Mouse (Mus musculus) gastrocnemius, postnatal 36 days (tissue): ENCODE results near the gene Bbs2. TPM values are rescaled to one million over a fixed set of nuclear protein-coding genes. Genes with fewer than 3 reads are reported as not detected.
"Not testable (repeated sequence)": the region's sequence is repeated elsewhere in the genome, so short reads cannot be mapped to it uniquely, and the experiment has no call there.

Source experiments
- DNase-seq, 2 experiments: peaks; one replicate each; pipeline ENCODE4 v3.0.0; 2022
- intact Hi-C: fragments of 180-260 bp; cut with DNase I; formaldehyde crosslinking; loops from one replicate; pipeline ENCODE4 v1.15.1; 2025
- total RNA-seq, 2 experiments: library from RNA; stranded (reverse); gene quantifications; 2 replicates each; pipeline ENCODE4 v1.2.3; 2021

Gene Bbs2
- total RNA-seq, 2 experiments from 2014 or later, result 2.3 to 3.0 TPM

DNA sequence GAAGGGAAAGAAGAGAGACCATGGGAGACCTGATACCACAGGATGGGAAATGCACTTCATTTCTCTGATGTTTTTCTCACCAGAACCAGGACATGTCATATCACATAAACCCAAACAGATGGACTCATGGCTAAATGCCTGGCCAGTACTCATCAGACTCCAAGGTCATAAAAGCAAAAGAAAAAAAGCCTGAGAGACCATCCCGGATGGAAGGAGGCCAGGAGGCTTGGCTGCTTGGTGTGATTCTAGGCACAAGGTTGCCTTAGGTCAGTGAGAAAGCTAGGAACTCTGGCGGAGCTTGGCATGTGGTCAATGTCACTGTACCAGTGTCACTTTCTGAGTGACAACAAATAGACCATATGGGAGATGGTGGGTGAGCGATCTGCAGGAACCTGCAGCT is 9.1 kb upstream of the Bbs2 start:
- intact Hi-C loops, result loop anchor here (5.0 kb wide), 1 partner anchor 44 kb away; the partner anchor contains the start of gene Mt3
- DNase-seq, result peak; percentile 18 to 24

DNA sequence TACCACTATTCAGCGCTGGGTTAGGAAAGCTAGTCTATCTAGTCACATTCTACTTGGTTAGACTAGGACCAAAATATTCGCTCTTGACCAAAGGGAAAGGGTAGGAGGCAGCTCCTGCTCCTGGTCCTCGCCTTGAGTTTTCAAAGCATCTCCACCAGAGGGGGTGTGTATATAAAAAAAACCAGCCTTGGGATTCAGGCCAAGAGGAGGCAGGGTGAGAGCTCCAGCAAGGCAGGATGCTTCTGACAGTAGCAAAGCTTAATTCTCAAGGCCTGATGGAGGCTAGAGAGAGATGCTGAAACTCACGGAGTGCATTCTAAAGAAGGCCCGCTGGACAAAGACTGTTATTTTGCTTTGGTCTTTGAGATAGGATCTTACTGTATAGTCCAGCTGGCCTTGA is 5.4 kb upstream of the Bbs2 start:
- no peak for DNase-seq
- intact Hi-C loops, result no loop called here

DNA sequence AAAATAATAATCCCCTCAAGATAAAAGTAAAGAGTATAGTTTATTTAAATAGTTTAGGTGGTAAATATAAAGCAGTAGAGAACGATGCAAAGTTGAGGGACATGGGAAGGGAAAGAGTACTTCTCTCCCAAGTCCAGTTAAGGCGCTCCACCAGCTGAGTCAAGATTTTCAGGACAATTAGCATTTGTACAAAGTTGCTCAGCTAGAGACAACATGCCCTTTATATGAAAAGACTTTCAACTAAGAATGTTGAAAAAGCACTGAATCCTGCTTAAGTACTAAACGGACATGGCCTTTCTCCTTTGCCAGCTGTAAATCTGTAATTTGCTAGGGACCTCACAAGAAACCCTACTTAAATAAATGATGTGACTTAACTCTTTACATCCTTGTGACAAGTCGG is 268 bp upstream of the Bbs2 start:
- no peak for DNase-seq
- intact Hi-C loops, result loop anchor here (5.0 kb wide), 1 partner anchor 103 kb away; no protein-coding TSS in a partner anchor

DNA sequence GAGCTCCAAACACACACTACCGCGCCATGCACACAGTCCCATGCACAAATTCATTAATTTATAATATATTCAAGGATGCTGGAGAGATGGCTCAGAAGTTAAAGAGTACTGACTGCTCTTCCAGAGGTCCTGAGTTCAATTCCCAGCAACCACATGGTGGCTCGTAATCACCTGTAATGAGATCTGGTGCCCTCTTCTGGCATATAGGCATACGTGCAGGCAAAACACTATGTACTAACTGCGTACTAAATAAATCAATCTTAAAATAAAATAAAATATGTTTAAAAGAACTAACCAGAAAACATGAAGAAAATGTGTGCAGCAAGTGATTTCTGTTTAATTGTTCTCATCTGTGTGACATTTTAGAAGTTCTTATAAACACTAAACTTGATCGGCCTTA is 4.4 kb downstream of the Bbs2 start:
- intact Hi-C loops, result no loop called here
- DNase-seq, result no peak

DNA sequence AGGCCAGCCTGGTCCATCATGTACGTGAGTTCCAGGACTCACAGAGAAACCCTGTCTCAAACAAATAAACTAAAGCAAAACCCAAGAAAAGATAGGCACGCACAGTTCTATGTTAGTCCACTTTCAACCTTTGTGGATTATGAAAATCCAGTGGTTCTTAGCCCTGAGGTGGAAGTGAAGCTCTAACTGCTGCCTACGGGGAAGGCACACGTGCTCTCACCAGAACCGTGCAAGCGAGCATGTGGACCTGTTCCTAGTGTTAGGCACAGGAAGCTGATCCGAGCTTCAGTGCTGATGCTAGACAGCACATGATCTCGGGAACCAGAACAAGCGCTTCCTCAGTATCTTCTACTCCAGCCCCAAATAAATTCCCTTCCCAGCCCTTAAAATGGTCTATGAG is 5.9 kb downstream of the Bbs2 start:
- intact Hi-C loops, result no loop called here
- no peak for DNase-seq

DNA sequence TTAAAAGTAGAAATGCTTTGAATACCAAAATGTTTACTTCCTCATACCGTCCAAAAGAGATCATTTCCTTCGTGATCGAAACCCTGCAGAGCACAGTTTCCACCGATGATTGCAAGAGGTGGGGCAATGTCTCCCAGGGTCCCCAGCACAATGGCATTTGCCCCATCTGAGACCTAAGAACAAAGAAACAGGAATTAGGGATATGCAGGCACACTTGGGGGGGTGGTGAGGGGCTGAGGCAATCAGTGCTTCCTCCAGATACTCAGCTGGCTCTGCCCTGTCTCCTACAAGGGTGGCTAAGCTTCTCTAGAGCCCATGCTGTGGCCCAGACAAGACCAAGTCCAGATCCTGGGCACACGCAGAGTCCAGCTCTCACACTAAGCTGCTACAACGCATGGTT is 9.0 kb downstream of the Bbs2 start:
- DNase-seq, result no peak

DNA sequence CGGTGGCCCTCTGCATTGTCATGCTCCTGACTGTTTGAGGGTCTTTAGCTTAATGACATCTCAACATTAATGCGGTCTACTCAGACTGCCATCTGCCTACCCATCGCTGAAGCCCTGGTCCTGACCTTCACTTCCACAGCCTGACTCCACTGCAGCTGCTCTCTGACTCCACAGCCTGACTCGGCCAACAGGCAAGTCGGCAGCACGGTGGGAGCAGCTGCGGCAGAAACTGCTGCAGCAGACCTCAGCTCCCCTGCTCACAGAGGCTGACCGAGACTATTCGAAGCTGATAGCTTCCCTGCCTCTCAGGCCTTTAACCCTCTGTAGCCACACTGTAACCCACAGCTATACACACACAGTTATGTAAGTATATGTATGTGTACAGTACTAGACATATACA is 10.8 kb downstream of the Bbs2 start:
- DNase-seq, result no peak
- intact Hi-C loops, result no loop called here

More for the DNA sequence above, 9.0 kb downstream of the Bbs2 start:
- intact Hi-C loops, result no loop called here

DNA sequence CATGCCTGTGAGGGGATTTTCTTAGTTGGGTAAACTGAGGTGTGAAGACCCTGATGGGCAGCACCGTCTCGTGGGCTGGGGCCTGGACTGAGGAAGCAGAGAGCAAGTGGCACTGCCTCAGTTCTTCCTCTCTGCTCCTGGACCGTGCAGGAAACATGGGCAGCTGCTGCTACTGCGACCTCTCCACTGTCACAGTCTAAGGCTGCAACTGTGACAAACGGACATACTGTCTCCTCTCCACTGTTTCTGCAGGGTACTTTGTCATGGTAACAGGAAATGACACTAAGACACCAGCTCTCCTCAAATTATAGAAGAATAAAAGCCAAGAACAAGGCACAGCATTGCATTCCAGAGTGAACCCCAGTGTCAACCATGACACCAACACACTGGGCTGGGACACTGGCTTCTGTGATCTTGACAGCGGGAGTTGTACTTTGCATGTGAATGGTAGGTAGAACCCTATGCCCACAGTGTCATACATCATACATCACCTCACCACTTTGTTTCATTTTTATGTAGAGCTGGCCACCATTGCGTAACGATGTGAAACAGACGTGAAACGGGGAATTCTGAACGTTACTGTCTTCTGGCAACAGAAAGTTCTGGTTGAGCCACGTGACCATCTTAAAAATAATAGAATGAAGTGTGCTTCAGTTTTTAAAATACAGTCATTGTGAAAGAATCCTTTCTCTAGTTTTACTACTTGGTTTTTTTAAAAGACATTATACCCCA is 22.1 kb downstream of the Bbs2 start:
- intact Hi-C loops, result no loop called here
- DNase-seq, result no peak

DNA sequence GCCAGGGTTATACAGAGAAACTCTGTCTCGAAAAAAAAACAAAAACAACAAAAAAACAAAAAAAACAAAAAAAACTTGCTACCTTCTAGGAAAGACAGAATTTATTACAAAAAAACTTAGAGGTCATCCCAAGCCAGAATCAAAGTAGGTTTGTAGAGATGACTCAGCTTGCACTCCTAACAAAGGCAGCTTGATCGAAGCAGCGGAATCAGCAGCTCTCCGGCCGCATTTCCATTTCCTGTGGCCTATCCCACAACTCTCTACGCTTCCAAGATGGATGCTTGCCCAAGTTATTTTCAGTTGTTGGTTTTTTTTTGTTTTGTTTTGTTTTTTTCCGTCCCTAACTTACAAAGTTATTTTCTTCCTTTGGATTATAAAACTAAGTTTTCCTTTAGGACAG is 29.9 kb downstream of the Bbs2 start:
- DNase-seq, result no peak
- intact Hi-C loops, result no loop called here

DNA sequence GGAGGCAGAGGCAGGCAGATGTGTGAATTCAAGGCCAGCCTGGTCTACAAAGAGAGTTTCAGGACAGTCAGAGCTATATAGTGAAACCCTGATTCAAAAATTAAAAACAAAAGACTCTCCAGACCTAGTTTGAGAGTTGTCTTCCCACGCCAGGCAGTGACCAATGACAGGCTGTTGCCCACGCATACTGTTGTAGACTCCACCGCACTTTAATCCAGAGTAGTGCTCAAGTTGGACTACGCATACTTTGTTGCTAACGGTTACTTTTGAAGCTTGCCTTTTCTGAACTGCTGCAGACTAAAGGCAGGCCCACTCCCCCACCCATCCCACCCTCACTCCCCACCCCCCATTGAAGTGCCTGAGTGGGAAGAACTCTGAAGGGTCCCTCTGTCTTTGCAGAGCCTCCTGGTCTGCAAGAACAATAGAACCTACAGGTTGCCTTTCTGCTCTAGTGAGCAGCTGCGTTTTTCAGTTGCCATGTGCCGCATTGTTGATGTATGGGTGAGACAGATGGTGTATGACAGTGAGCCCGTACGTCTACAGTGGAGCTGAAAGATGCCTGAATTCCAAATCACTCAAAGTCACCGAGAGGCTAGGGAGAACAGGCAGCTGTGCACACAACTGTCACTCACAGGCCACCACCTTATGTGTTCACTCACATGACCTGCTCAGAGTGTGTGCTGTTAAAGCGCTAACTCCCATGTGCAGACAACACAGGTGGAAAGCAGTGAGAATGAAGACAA is 32.4 kb downstream of the Bbs2 start:
- intact Hi-C loops, result no loop called here

DNA sequence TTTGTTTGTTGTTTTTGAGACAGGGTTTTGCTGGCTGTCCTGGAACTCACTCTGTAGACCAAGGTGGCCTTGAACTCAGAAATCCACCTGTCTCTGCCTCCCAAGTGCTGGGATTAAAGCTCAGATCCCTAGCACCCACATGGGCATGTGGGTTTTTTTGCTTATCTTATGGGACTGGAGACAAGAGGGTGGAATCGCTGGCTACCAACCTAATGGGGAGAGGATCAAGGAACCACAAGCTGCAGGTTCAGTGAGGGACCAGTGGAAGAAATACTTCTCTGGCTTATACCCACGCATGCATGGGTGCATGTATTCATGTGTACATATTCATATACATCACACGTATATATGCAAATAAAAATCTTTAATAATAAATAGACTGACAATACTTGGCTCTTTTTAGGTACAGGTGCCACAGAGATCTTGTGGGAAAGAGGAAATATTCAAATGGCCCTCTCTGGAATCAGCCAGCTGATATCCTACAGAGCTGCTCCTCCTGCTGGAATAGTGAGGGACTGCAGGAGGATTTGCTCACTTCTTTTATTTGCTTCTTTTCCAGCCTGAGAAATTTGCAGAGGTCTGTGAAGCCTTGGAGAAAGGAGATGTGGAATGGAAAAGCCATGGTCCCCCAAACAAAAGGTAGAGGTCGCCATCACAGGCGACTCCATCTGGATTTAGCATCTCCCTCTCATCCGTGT is 41.4 kb downstream of the Bbs2 start:
- peak in 1 of 2 experiments; percentile 18 for DNase-seq
- intact Hi-C loops, result loop anchor here (5.0 kb wide), 1 partner anchor 465 kb away; no protein-coding TSS in a partner anchor

More for the DNA sequence above, 32.4 kb downstream of the Bbs2 start:
- no peak for DNase-seq

DNA sequence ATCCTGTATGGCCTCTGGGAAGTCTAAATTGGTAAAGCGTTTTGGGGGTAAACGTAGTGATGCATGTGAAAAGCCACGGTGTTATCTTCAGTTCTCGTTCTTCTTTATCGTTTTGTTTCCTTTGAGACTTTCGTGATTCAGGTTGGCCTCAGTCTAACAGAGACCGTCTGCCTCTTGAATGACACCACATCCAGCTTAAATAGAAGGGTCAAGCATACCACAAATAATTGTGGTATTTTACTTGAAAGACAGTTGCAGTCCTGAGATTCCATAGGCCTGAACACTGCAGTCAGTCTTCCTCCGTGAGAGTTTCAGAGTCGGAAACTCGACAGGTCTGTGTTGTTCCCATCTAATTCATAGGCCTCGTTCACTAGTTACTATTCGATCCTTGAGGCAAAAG is 46.0 kb downstream of the Bbs2 start:
- intact Hi-C loops, result no loop called here
- no peak for DNase-seq

DNA sequence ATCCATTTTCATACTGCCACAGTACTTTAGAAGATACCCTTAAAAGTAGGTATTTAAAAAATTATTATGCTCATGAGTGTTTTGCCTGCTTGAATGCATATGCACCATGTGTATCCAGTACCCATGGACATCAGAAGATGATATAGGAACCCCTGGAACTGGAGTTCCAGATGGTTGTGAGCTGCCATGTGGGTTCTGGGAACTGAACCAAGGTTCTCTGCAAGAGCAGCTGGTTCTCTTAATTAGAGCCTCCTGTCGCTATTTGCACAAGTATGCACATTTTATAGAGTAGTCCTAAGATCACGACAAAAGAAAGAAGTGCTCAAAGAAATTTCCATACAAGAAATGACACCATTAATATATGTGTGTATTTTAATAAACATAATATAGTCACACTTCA is 50.9 kb downstream of the Bbs2 start:
- intact Hi-C loops, result no loop called here
- DNase-seq, result no peak

DNA sequence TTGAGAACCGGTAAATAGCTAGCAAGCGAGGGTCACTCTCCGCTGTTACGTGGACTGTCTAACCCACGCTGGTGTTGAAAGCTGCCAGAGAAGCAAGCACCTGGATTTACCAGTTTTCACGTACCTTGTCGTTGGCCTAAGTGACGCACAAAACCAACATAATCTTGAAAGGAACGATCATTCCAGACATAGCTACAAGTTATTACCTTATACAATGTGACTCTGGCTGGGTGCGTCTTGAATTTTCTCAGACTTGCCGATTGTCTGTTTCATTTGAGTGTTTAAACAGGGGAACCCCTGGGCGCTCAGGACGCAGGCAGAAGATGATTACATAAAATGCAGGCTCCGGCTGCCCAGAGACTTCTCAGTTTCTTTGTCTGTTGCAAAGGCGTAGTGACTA is 60.9 kb downstream of the Bbs2 start:
- intact Hi-C loops, result no loop called here
- DNase-seq, result no peak

DNA sequence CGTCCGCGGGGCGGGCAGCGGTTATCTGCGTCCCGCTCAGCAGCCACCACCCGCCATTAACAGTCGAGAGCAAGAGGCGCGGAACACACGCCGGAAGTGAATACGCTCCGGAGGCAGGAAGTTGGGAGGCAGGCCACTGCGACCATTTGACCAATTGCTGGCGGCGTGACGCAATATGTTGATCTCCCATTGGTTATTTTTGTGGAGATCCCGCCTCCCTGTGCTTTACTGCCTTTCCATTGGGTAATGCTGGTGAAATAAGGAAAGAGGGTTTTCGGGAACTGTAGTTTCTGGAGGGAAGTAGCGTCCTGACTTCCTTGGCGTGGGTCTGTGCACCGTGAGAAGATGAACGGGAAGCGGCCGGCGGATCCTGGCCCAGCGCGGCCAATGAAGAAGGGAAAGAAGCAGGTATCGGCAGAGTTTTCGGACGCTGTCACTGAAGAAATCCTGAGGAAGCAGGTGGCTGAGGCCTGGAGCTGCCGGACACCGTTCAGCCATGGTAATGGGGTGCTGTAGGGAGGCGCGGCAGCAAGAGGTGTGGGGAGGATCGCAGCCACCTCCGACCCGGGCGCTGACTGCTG is 61.7 kb downstream of the Bbs2 start, which contains the start of the genes Nudt21 and Ogfod1:
TSS of gene Nudt21 (minus strand) at position 88 of the 581 bp plus-strand sequence.
TSS of gene Ogfod1 (plus strand) at position 255 of the 581 bp plus-strand sequence.
- DNase-seq, result peak; percentile 85 to 90
- intact Hi-C loops, result no loop called here

DNA sequence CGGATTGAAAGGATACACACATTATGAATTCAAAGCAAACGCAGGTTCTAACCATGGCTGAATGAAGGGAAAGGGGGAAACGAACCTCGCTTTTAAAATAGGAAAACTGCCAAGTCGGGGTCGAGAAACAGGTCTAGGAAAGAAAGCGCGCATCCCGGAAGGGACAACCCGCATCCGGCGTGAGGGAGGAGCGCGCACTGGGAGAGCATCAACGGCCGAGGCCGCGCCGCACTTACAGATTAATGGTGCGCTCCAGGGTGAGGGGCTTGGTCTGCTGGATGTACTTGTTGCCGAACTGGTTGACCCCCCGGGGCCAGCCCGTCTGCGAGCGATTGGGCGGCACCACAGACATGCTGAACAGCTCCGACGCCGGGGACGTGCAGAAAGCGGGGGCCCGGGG is 62.2 kb downstream of the Bbs2 start:
- DNase-seq, result peak; percentile 26 to 40
- intact Hi-C loops, result not testable (repeated sequence)

DNA sequence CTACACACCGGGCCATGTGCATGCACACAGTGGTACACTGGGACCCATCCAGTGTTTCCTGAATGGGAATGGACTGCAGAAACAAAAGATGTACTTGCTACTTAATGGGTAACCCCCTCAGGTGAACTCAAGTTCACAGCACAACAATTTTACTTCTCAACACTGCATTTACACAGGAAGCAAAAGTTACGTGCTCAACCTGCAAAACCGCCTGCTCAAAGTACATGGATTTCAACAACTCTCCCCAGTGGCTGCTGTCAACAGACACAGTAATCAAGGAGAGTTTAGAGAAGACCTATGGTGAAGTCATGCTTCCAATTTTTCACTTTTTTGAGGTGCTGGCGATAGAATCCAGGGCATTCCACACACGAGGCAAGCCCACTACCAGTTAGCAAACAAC is 63.5 kb downstream of the Bbs2 start:
- intact Hi-C loops, result no loop called here
- DNase-seq, result no peak

DNA sequence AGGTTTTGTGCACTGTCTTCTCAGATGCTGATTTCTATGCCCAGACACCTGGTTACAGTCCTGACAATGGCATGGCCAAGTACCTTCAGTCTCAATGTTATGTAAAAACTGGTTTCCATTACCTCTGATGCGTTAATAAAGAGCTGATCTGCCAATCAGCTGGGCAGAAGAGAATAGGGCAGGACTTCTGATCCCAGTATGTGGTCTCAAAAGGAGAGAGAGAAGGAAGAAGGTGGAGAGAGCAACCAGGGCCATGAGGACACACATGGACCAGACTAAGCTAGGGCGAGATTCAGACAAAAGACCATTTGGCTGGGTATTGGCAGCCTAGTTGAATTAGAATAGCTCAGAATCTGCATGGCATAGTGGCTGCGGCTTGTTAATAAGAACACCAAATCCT is 65.1 kb downstream of the Bbs2 start:
- intact Hi-C loops, result no loop called here

DNA sequence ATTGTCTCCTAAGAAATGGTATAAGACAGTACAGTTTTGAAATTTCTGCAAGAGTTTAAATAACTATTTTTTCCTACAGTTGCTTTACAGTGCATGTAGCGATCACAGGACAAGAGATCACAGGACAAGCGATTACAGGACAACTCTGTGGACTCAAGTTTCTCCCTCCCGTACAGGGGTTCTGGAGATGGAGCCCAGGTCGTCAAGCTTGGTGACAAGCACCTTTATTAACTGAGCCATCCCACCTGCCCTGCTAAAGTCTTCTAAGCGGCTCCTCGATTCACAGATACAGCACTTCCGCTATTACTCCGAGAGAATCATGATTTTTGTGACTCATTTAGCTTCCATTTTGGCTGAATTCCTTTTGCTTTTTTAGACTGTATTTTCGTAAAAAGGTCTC is 69.0 kb downstream of the Bbs2 start:
- DNase-seq, result no peak

More for the DNA sequence above, 65.1 kb downstream of the Bbs2 start:
- no peak for DNase-seq

DNA sequence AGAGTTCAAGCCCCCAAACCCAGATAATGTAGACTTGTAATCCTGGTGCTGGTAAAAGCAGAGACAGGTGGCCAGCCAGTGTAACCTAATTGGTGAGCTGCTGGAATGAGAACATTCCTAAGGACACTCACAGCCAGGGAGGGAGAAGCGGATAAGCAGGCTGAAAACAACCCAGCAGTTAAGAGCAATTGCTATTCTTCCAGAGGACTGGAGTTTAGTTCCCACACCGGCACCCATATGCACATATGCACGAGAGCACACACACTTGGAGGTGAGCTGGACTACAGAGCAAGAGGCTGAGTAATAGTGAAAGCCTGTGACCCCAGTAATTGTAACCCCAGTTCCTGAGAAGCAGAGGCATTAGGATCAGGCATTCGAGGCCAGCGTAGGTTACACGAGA is 74.8 kb downstream of the Bbs2 start:
- DNase-seq, result no peak
- intact Hi-C loops, result no loop called here

More for the DNA sequence above, 69.0 kb downstream of the Bbs2 start:
- intact Hi-C loops, result no loop called here
